Mouse (Mus musculus) megakaryocyte-erythroid progenitor cell, adult 5 weeks (primary cell): ENCODE data around the gene Nmnat3. TPM values are rescaled to one million over a fixed set of nuclear protein-coding genes. Genes with fewer than 3 reads are reported as not detected.

Experiments used
- polyA plus RNA-seq: library from polyadenylated mRNA; stranded (reverse); fragments of >175 nt; gene quantifications from 2 replicates; pipeline ENCODE4 v1.2.3, GENCODE M21; 2012

The Nmnat3 gene
- polyA plus RNA-seq = 14.9 and 16.1 TPM in 2 replicates

DNA sequence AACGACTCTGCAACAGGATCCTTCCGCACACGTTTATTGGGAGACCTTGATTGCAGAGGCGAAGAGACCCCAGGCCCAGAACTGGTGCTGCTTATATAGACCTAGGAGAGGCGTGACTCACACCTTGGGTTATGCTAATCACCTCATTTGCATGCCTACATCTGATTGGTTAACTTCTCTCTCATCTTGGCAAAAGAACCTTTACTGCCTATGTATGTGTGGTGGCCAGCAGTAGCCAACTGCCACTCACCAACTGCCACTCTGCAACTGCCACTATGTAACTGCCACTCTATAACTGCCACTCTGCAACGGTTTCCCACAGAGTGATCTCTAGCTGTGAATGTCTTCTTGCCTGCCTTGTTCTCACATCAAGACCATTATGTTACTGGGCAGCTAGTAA is at the start of gene Nmnat3:
Gene Nmnat3 (plus strand): TSS at position 301 of the 400 bp plus-strand sequence.

DNA sequence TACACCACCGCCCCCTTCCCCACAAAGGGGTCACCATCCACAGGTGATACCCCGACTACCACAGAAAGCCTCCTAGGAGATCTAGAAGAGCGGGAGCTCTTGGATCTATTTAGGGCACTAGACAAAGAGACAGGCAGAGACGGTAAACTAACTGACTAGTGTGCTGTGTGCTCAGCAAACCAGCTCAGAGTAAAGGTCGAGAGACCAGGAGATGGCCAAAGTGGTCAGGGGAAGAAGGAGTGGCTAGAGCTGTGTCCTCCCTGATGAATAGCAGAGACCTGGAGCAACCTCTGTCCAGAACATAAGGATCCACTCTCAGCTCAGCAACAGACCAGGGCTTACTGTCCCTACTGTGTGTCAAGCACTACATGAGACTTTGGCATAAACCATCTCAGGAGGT is 135.4 kb downstream of the Nmnat3 start, which contains the start of gene Rbp1:
Gene Rbp1 (plus strand): TSS at position 306 of the 400 bp plus-strand sequence.

Other genes starting within 250 kb of the Nmnat3 start
- gene Rbp1, start 135.5 kb downstream of the Nmnat3 start, polyA plus RNA-seq = 2.3 and 4.9 TPM in 2 replicates
- gene Rbp2, start 198.7 kb downstream of the Nmnat3 start, polyA plus RNA-seq = not detected in 2 replicates